Mouse (Mus musculus): Measurements from ENCODE around the gene Tbcc. TPM values are rescaled to one million over a fixed set of nuclear protein-coding genes. Genes with fewer than 3 reads are reported as not detected.
A peak's percentile ranks its signal among the peaks of the same experiment; 100 is the strongest.

Tbcc gene
- total and polyA plus RNA-seq, 3 experiments = 15.1 to 27.8 (median 21.6) TPM

- no peak for TF ChIP-seq JUN (IDR thresholded peaks at IDR 0.05; ENCODE audit: insufficient read depth, low read depth, low read length)
- no peak for TF ChIP-seq KAT2A (IDR thresholded peaks at IDR 0.05; ENCODE audit: insufficient replicate concordance, low read length)
These were observed 10.5 kb downstream of the Tbcc start (continued) for GRCm38 (mm10) chr17:46900941-46901340.

DNA sequence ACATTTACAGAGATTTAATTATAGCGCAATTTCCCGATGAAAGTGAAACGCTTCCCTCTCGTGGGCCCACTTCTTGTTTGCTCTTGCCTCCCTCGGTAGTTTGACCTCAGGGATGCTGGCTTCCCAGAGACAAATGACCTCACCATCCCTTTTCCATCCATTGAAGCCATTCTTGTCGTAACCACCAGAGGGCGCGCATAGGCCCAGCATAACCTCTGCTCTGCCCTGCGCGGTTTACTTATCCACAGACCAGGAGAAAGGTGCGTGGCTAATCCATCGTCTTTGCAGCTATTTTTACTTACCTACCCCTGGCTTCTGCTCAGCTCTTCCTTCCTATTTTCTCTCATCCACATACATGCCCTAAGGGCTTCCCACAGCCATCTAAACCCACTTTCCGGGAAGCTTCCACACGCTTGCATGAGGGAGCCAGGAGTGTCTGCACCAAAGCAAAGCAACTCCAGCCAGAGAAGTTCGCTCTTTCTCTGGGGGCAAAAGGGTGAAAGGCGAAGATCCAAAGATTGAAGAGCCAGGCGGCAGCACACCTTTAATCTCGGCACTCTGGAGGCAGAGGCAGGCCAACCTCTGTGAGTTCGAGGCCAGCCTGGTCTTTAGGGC, 13.5 kb downstream of the Tbcc start:
- peak overlapping the region; percentile 40; the same call in 1 of the 2 replicates for H3K4me2 ChIP-seq (ENCODE audit: insufficient read depth, low read depth, poor library complexity, severe bottlenecking)

DNA sequence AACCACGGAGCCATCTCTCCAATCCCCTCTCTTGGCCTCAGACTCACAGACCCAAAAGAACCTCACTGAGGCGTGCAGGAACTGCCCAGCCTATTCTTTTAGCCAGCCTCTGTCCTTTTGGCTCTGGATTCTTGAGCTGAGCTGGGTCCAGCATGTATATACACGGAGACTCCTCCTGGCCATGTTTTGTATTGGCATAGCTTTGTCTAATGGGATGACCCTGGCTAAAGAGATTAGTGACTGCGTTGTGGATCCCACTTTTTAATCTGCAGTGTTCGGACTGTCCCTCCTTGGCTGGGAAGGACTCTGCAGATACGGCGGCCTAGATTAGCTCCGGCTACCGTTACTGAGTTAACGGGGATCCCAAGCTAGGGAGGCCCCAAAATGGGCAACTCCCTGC, 19.7 kb downstream of the Tbcc start, which contains the start of gene Prph2:
Gene Prph2, plus strand, starts transcription at position 274 of the 400 bp plus-strand sequence.
- no peaks in the 10 kb centered on the region for H3K27me3 ChIP-seq (replicated peaks)
- no peak within 1 kb of the TSS for H3K4me3 ChIP-seq (replicated peaks in 1 of 3; ENCODE audit: low read depth in 2 of 3, low read length in 2 of 3, poor library complexity in 1 of 3)
- H3K9me3 ChIP-seq (replicated peaks; ENCODE audit: low read length) = peaks cover 2% of the 10 kb centered on the region
- no peak within 1 kb of the TSS for H3K9ac ChIP-seq (ENCODE audit: insufficient read depth, low read depth)
- H3K4me1 ChIP-seq (ENCODE audit: control insufficient read depth in 1 of 2, insufficient read depth in 2 of 2) = peaks cover 2 to 4% of the 10 kb centered on the region in 2 experiments; a peak in 3 of 4 replicates
- no peak within 1 kb of the TSS for H3K27ac ChIP-seq (ENCODE audit: insufficient read depth, low read depth)
- H3K4me2 ChIP-seq (ENCODE audit: insufficient read depth, low read depth, poor library complexity, severe bottlenecking) = no peak within 1 kb of the TSS
- H3K79me2 ChIP-seq (replicated peaks; ENCODE audit: control insufficient read depth, extremely low read depth, insufficient read depth, poor library complexity, severe bottlenecking) = no peaks in the 10 kb centered on the region
- no peaks in the 10 kb centered on the region for H3K36me3 ChIP-seq (replicated peaks in 1 of 2; ENCODE audit: control insufficient read depth in 1 of 2, insufficient read depth in 1 of 2, low read length in 1 of 2)
- TF ChIP-seq MYC (IDR thresholded peaks at IDR 0.05; ENCODE audit: low read depth, low read length) (no peak), CHD1 (IDR thresholded peaks at IDR 0.05; ENCODE audit: low read depth, low read length) (no peak), CTCF (conservative IDR thresholded peaks at IDR 0.05 in 1 of 2, IDR thresholded peaks at IDR 0.05 in 1 of 2; ENCODE audit: low read depth in 2 of 2, low read length in 2 of 2) (no peak), ZKSCAN1 (IDR thresholded peaks at IDR 0.05; ENCODE audit: borderline replicate concordance, low read depth, low read length) (no peak), UBTF (IDR thresholded peaks at IDR 0.05; ENCODE audit: low read depth, low read length) (no peak), ZNF384 (IDR thresholded peaks at IDR 0.05; ENCODE audit: low read depth, low read length) (no peak), RCOR1 (conservative IDR thresholded peaks at IDR 0.05; ENCODE audit: low read depth, low read length) (no peak), PAX5 (IDR thresholded peaks at IDR 0.05; ENCODE audit: low read length) (no peak)
- in situ Hi-C loops (cut with MboI; ENCODE audit: low pct_ligation_motif_present, low pct_unique_long_range_greater_than_20kb, low sequenced_read_pairs) (no loop called here), dilution Hi-C loops (cut with MboI; ENCODE audit: extremely low pct_ligation_motif_present, extremely low pct_unique_long_range_greater_than_20kb, low sequenced_read_pairs) (no loop called here)
- no peak for DNase-seq (ENCODE audit: extremely low read depth)

More for the DNA sequence above, 13.5 kb downstream of the Tbcc start:
- H3K36me3 ChIP-seq (replicated peaks in 1 of 2; ENCODE audit: control insufficient read depth in 1 of 2, insufficient read depth in 1 of 2, low read length in 1 of 2) = no peaks in the 10 kb centered on the region
- H3K9ac ChIP-seq (ENCODE audit: insufficient read depth, low read depth) = no peak overlapping the region
- peaks cover 2% of the 10 kb centered on the region for H3K9me3 ChIP-seq (replicated peaks; ENCODE audit: low read length)
- H3K79me2 ChIP-seq (replicated peaks; ENCODE audit: control insufficient read depth, extremely low read depth, insufficient read depth, poor library complexity, severe bottlenecking) = no peaks in the 10 kb centered on the region
- 0 out of 2 replicates have a peak, but pooled peaks have one; percentile 40 for TF ChIP-seq IRF4 (IDR thresholded peaks at IDR 0.05; ENCODE audit: low read depth, low read length)
- no peak for TF ChIP-seq USF2 (conservative IDR thresholded peaks at IDR 0.05; ENCODE audit: low read depth, low read length)
- no peak for TF ChIP-seq UBTF (IDR thresholded peaks at IDR 0.05; ENCODE audit: low read depth, low read length)
- TF ChIP-seq E2F4 (IDR thresholded peaks at IDR 0.05; ENCODE audit: insufficient replicate concordance, low read depth, low read length) = no peak
- 0 out of 2 replicates have a peak, but pooled peaks have one; percentile 51 for TF ChIP-seq MYC (IDR thresholded peaks at IDR 0.05; ENCODE audit: low read depth, low read length)
- TF ChIP-seq USF1 (IDR thresholded peaks at IDR 0.05; ENCODE audit: low read depth, low read length) = no peak
- peak; percentile 72 for TF ChIP-seq RAD21 (IDR thresholded peaks at IDR 0.05; ENCODE audit: low read depth, low read length)
- peak; percentile 78 for TF ChIP-seq SMC3 (IDR thresholded peaks at IDR 0.05; ENCODE audit: low read depth, low read length)
- peak; percentile 82 to 89 for TF ChIP-seq CTCF (conservative IDR thresholded peaks at IDR 0.05 in 1 of 2, IDR thresholded peaks at IDR 0.05 in 1 of 2; ENCODE audit: low read depth in 2 of 2, low read length in 2 of 2)
- TF ChIP-seq MAX (IDR thresholded peaks at IDR 0.05; ENCODE audit: low read length) = peak; percentile 33; the same call in 1 of the 2 replicates
- TF ChIP-seq NRF1 (IDR thresholded peaks at IDR 0.05; ENCODE audit: low read depth, low read length) = 0 out of 2 replicates have a peak, but pooled peaks have one; percentile 38
- 0 out of 2 replicates have a peak, but pooled peaks have one; percentile 31 for TF ChIP-seq JUND (conservative IDR thresholded peaks at IDR 0.05; ENCODE audit: low read depth, low read length)
- H3K27me3 ChIP-seq (replicated peaks) = no peaks in the 10 kb centered on the region
- DNase-seq (ENCODE audit: extremely low read depth) = peak; percentile 81
- no peak overlapping the region for H3K4me3 ChIP-seq (replicated peaks in 1 of 3; ENCODE audit: low read depth in 2 of 3, low read length in 2 of 3, poor library complexity in 1 of 3)
- dilution Hi-C loops (cut with MboI; ENCODE audit: extremely low pct_ligation_motif_present, extremely low pct_unique_long_range_greater_than_20kb, low sequenced_read_pairs) = no loop called here
- H3K4me1 ChIP-seq (ENCODE audit: control insufficient read depth in 1 of 2, insufficient read depth in 2 of 2) = no peaks in the 10 kb centered on the region; a peak in 1 of 4 replicates
- no peak overlapping the region for H3K27ac ChIP-seq (ENCODE audit: insufficient read depth, low read depth)
- in situ Hi-C loops (cut with MboI; ENCODE audit: low pct_ligation_motif_present, low pct_unique_long_range_greater_than_20kb, low sequenced_read_pairs) = no loop called here
